8 mouse cellular contexts compared by ENCODE assay signal in genomic region chr4:44981280-44981973, GRCm38 (mm10). TPM values are rescaled to one million over a fixed set of nuclear protein-coding genes. Genes with fewer than 3 reads are reported as not detected.
DNase-seq lines count a peak whose midpoint lies in the region; ATAC-seq and TF ChIP-seq lines count a peak whose summit lies in the region.

Gene Grhpr, plus strand, starts transcription at chr4:44981395.

- H3K27me3 ChIP-seq in heart, embryonic 11.5 days (ENCODE audit: control insufficient read depth, insufficient read depth, low read length): no peaks in the 10 kb centered on the region
- H3K27me3 ChIP-seq in kidney, embryonic 16.5 days (ENCODE audit: insufficient read depth, low read length): no peaks in the 10 kb centered on the region
- no peaks in the 10 kb centered on the region for H3K27me3 ChIP-seq in liver, adult 2 months (ENCODE audit: control insufficient read depth, insufficient read depth, low read length)
- H3K27me3 ChIP-seq in myocyte (ENCODE audit: control insufficient read depth, insufficient read depth, insufficient read length): no peaks in the 10 kb centered on the region
- no peaks in the 10 kb centered on the region for H3K27me3 ChIP-seq in splenic B cell, adult 2 months (ENCODE audit: control insufficient read depth, insufficient read depth, low read length, poor library complexity, severe bottlenecking)

- peaks cover 9% of the 10 kb centered on the region; the same call in 1 of the 2 replicates for H3K79me2 ChIP-seq in liver, adult 2 months (ENCODE audit: control insufficient read depth, insufficient read depth, low read length)
- no peaks in the 10 kb centered on the region for H3K79me2 ChIP-seq in myocyte (ENCODE audit: control insufficient read depth, insufficient read depth)

- peak; percentile 93 for DNase-seq in A20 (ENCODE audit: low read depth, low spot score)
- peak; percentile 81 for DNase-seq in liver, adult 2 months (ENCODE audit: extremely low read depth, low read depth, low spot score)
- peak; percentile 88 for DNase-seq in splenic B cell, adult 2 months (ENCODE audit: low read depth, low spot score)

- no peak for TF ChIP-seq POLR2A in bone marrow macrophage, adult 2 months (IDR thresholded peaks at IDR 0.05; ENCODE audit: borderline replicate concordance, low read depth, low read length)
- TF ChIP-seq POLR2A in liver, adult 2 months (IDR thresholded peaks at IDR 0.05; ENCODE audit: extremely low read depth, insufficient read depth, low read length): peak; percentile 92
- peak; percentile 96 for TF ChIP-seq POLR2A in myocyte (IDR thresholded peaks at IDR 0.05; ENCODE audit: insufficient read length, low read depth)

- H3K4me2 ChIP-seq in heart, embryonic 11.5 days: peak within 1 kb of the TSS; percentile 96
- H3K4me2 ChIP-seq in kidney, embryonic 16.5 days (replicated peaks; ENCODE audit: low read depth, low read length): peak within 1 kb of the TSS; percentile 85
- H3K4me2 ChIP-seq in myocyte (ENCODE audit: low read depth): peak within 1 kb of the TSS; percentile 92

- ATAC-seq in erythroblast, adult 5-6 weeks (replicated peaks; ENCODE audit: low FRiP score, poor library complexity, severe bottlenecking): peak; percentile 80
- peak; percentile 92 for ATAC-seq in heart, embryonic 11.5 days (replicated peaks; ENCODE audit: insufficient number of reproducible peaks, low FRiP score, low TSS enrichment)
- ATAC-seq in kidney, embryonic 16.5 days (ENCODE audit: low FRiP score, low TSS enrichment): peak; percentile 93

- peak within 1 kb of the TSS; percentile 2 for H3ac ChIP-seq in myocyte (ENCODE audit: control insufficient read depth, insufficient read length)

- peaks cover 8% of the 10 kb centered on the region for H3K4me1 ChIP-seq in bone marrow macrophage, adult 2 months (ENCODE audit: control insufficient read depth, insufficient read depth, low read length)
- H3K4me1 ChIP-seq in heart, embryonic 11.5 days (ENCODE audit: control insufficient read depth, insufficient read depth, low read length): peaks cover 22% of the 10 kb centered on the region
- H3K4me1 ChIP-seq in kidney, embryonic 16.5 days (ENCODE audit: insufficient read depth, low read length): peaks cover 33% of the 10 kb centered on the region
- H3K4me1 ChIP-seq in liver, adult 2 months (ENCODE audit: control insufficient read depth, insufficient read depth, low read length): peaks cover 36% of the 10 kb centered on the region

- peaks cover 1% of the 10 kb centered on the region; the same call in 1 of the 2 replicates for H3K36me3 ChIP-seq in heart, embryonic 11.5 days (ENCODE audit: control insufficient read depth, insufficient read depth, low read length)
- H3K36me3 ChIP-seq in kidney, embryonic 16.5 days (ENCODE audit: insufficient read depth, low read length): peaks cover 9% of the 10 kb centered on the region; the same call in 1 of the 2 replicates
- peaks cover 19% of the 10 kb centered on the region for H3K36me3 ChIP-seq in liver, adult 2 months (ENCODE audit: control insufficient read depth, insufficient read depth, low read length)
- H3K36me3 ChIP-seq in myocyte (ENCODE audit: control insufficient read depth, insufficient read depth): no peaks in the 10 kb centered on the region
- H3K36me3 ChIP-seq in splenic B cell, adult 2 months (ENCODE audit: control insufficient read depth, insufficient read depth, low read length, poor library complexity, severe bottlenecking): no peaks in the 10 kb centered on the region; the same call in 1 of the 2 replicates

- peak within 1 kb of the TSS; percentile 93 for H3K4me3 ChIP-seq in bone marrow macrophage, adult 2 months (ENCODE audit: insufficient read depth, low read length)
- peak within 1 kb of the TSS; percentile 88 for H3K4me3 ChIP-seq in heart, embryonic 11.5 days (ENCODE audit: low read depth, low read length)
- H3K4me3 ChIP-seq in kidney, embryonic 16.5 days (ENCODE audit: low read length): peak within 1 kb of the TSS; percentile 69
- H3K4me3 ChIP-seq in liver, adult 2 months (ENCODE audit: insufficient read depth, low read depth, low read length): peak within 1 kb of the TSS; percentile 74
- peak within 1 kb of the TSS; percentile 43 for H3K4me3 ChIP-seq in myocyte

- H3K9me3 ChIP-seq in heart, embryonic 11.5 days (replicated peaks; ENCODE audit: control insufficient read depth, low read length): no peaks in the 10 kb centered on the region
- H3K9me3 ChIP-seq in kidney, embryonic 16.5 days (ENCODE audit: low read length): no peaks in the 10 kb centered on the region

- H3K9ac ChIP-seq in heart, embryonic 11.5 days (ENCODE audit: low read depth, low read length): peak within 1 kb of the TSS; percentile 93
- peak within 1 kb of the TSS; percentile 84 for H3K9ac ChIP-seq in kidney, embryonic 16.5 days (replicated peaks; ENCODE audit: low read length)
- peak within 1 kb of the TSS; percentile 93 for H3K9ac ChIP-seq in liver, adult 2 months (ENCODE audit: low read depth, low read length)

- no peak for TF ChIP-seq CTCF in bone marrow macrophage, adult 2 months (IDR thresholded peaks at IDR 0.05; ENCODE audit: low read depth, low read length)
- TF ChIP-seq CTCF in liver, adult 2 months (IDR thresholded peaks at IDR 0.05; ENCODE audit: low read depth, low read length): peak; percentile 17; the same call in 1 of the 2 replicates

- H3K27ac ChIP-seq in bone marrow macrophage, adult 2 months (ENCODE audit: insufficient read depth, low read depth, low read length): no peak within 1 kb of the TSS
- H3K27ac ChIP-seq in heart, embryonic 11.5 days (ENCODE audit: low read depth, low read length): peak within 1 kb of the TSS; percentile 90
- H3K27ac ChIP-seq in kidney, embryonic 16.5 days (ENCODE audit: low read length): peak within 1 kb of the TSS; percentile 88
- H3K27ac ChIP-seq in liver, adult 2 months (replicated peaks; ENCODE audit: insufficient read depth, low read depth, low read length): peak within 1 kb of the TSS; percentile 100

- WGBS in heart, embryonic 11.5 days (ENCODE audit: insufficient replicate concordance): under 1% methylated on average over 40 of the region's 40 CpGs
- WGBS in kidney, embryonic 16.5 days: under 1% methylated on average over 40 of the region's 40 CpGs
- under 1% methylated on average over 40 of the region's 40 CpGs for WGBS in liver, adult 2 months

TF ChIP-seq in myocyte, 11 proteins besides CTCF, POLR2A, EP300 and RAD21:
- TF ChIP-seq CEBPB (IDR thresholded peaks at IDR 0.05; ENCODE audit: insufficient read depth, poor library complexity, severe bottlenecking): no peak
- TF ChIP-seq POLR2AphosphoS2 (IDR thresholded peaks at IDR 0.05; ENCODE audit: insufficient read length, low read depth): peak; percentile 92
- peak in 1 of 3 experiments; percentile 4 for TF ChIP-seq MYOD1 (IDR thresholded peaks at IDR 0.05; ENCODE audit: control insufficient read depth in 1 of 3, insufficient read length in 2 of 3, low read depth in 2 of 3)
- no peak for TF ChIP-seq TCF12 (IDR thresholded peaks at IDR 0.05; ENCODE audit: insufficient read depth, poor library complexity, severe bottlenecking)

RNA-seq across cellular contexts. Expression of gene Grhpr, which starts in this region (rescaled TPM):
- 3.6 and 5.3 TPM in 2 replicates for polyA plus RNA-seq in bone marrow macrophage, adult 2 months (2012; ENCODE audit: insufficient read depth, insufficient read length, missing spikeins)
- 4.2 and 8.4 TPM in 2 replicates for total RNA-seq in erythroblast, adult 5-6 weeks (2015; ENCODE audit: low replicate concordance)
- 1.4 and 6.0 TPM in 2 replicates for total RNA-seq in erythroblast, adult 5-6 weeks (2017; ENCODE audit: low replicate concordance)
- polyA plus RNA-seq in heart, embryonic 11.5 days (2014; fragmentation: Nextera tagmentation; extraction: Ambion mirVana): 84.3 and 87.9 TPM in 2 replicates
- 115 and 124 TPM in 2 replicates for polyA plus RNA-seq in kidney, embryonic 16.5 days (2015; fragmentation: Nextera tagmentation; extraction: Ambion mirVana)
- total RNA-seq in liver, adult 2 months (2014; rRNA removed): 108 and 118 TPM in 2 replicates
- polyA plus RNA-seq in liver, adult 2 months (2012; rRNA removed): 297 and 313 TPM in 2 replicates
- 71.1 TPM for polyA plus RNA-seq in myocyte (2012; fragmentation: generic; extraction: Trizol)

Comparison
In these comparisons a context has a peak if more than half of its experiments do, and no peak if none do; other contexts are left out.
1. RNA of gene Grhpr (total RNA-seq): 108 to 118 TPM in liver, adult 2 months; 1.4 to 8.4 TPM in erythroblast, adult 5-6 weeks; every median in the first group is over 10 times any median in the second.
2. RNA of gene Grhpr (polyA plus RNA-seq): 297 to 313 TPM in liver, adult 2 months, 115 to 124 TPM in kidney, embryonic 16.5 days, 84.3 to 87.9 TPM in heart, embryonic 11.5 days and 71.1 TPM in myocyte (single experiment); 3.6 to 5.3 TPM in bone marrow macrophage, adult 2 months; every median in the first group is over 10 times any median in the second.
3. H3K4me3 ChIP-seq: peak in every context shown above with its lines; median percentile 93 in bone marrow macrophage, adult 2 months; 88 in heart, embryonic 11.5 days; 74 in liver, adult 2 months; 69 in kidney, embryonic 16.5 days; 43 in myocyte.
4. Peak in every context shown above with its lines, with median percentiles within 50 percentile points of each other: DNase-seq, ATAC-seq, H3K4me2 ChIP-seq and H3K9ac ChIP-seq.